Mouse (Mus musculus): ENCODE measurements around the gene Dcdc2b.

- no peak for TF ChIP-seq FLI1 (IDR thresholded peaks at IDR 0.05; ENCODE audit: low read length)
- no peak for TF ChIP-seq GATA1 (IDR thresholded peaks at IDR 0.05; ENCODE audit: borderline replicate concordance, low read length)
Observed at GRCm38 (mm10) chr4:129662255-129662813, 48.3 kb upstream of the Dcdc2b start.
